Mouse (Mus musculus): ENCODE results near the gene Ildr2.

- TF ChIP-seq POLR2A (IDR thresholded peaks at IDR 0.05; ENCODE audit: insufficient read depth, low read length) (no peak), CTCF (IDR thresholded peaks at IDR 0.05; ENCODE audit: low read depth, low read length) (no peak)
Measured at GRCm38 (mm10) chr1:166344300-166345077, 90.5 kb downstream of the Ildr2 start.
